Mouse (Mus musculus): ENCODE measurements at regions not wholly inside any gene's neighbourhood (a gene's known extent, or its start where the extent isn't known, plus 50 kb on each side); places are given as distances from the start of the nearest gene placed in this dataset.

DNA sequence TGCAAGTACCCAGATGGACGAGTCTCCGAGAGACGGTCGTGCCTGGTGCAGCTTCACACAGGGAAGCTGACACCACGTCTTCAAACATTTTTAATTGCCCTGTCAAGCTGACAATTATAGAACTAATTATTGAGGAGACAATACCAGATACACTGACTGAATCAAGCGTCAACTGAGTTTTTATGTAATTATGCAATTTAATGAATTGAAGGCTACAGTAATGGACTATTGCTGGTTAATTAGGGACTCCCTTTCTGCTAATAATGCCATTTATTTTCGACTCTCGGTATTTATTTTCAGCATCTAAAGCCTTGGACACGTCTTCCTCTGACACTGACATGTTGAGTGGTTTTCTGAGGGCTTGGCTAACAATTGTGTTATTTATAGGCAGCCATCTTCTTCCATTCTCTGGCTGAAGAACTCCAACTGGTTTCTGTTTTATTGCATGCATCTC lies 331.6 kb upstream of the Kdm8 start:
- H3K9ac ChIP-seq (ENCODE audit: low read depth, low read length, severe bottlenecking) = no peak overlapping the region
- H3K36me3 ChIP-seq (ENCODE audit: control insufficient read depth, insufficient read depth, low read length) = no peaks in the 10 kb centered on the region
- ATAC-seq (ENCODE audit: low FRiP score, low read depth) (no peak), DNase-seq (ENCODE audit: low spot score) (no peak)
- no peaks in the 10 kb centered on the region for H3K4me1 ChIP-seq (ENCODE audit: control insufficient read depth, insufficient read depth, low read length)
- no peaks in the 10 kb centered on the region for H3K27me3 ChIP-seq (ENCODE audit: control insufficient read depth, insufficient read depth, low read length)
- no peak overlapping the region for H3K27ac ChIP-seq (replicated peaks; ENCODE audit: low read depth, low read length)
- TF ChIP-seq POLR2A (IDR thresholded peaks at IDR 0.05; ENCODE audit: borderline replicate concordance, extremely low read depth, insufficient read depth, insufficient read length) = no peak
- H3K9me3 ChIP-seq (ENCODE audit: control insufficient read depth, low read length) = no peaks in the 10 kb centered on the region
- H3K4me3 ChIP-seq (replicated peaks; ENCODE audit: low read length) = no peak overlapping the region
- H3K4me2 ChIP-seq (replicated peaks; ENCODE audit: low read depth, low read length, severe bottlenecking) = no peak overlapping the region
- 71% methylated on average over 9 of the region's 9 CpGs for WGBS

DNA sequence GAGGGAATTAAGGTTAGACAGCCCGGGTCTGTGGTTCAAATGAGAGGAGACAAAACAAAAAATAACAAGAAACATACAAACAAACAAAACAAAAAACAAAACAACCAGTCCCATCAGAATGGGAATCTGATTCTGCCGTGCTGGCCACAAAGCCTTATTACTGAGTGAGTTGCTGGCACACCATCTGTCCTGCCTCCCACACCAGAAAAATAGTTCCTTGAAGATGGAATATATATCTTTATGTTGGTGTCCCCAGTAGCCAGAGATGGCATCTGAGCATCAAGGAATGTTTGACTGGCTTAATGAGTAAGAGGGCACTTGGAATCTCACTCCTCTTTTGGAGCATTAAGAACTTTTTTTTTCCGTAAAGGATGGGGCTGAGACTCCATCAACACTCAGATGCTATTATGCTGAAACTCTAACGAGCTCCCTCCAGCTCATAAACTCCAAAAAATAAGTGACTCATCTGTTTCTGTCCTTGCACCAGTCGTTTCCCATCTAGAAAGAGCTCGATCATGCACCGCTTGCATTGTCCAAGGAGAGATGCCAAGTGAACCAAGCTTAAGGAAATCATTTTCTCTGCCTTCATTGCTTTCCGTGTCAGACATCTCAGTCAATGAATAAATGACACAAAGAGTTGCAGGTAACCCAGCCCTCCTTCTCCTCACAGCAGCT lies 329.0 kb upstream of the Kdm8 start:
- no peak for DNase-seq (ENCODE audit: low spot score)
- H3K4me2 ChIP-seq (replicated peaks; ENCODE audit: low read depth, low read length, severe bottlenecking) = no peak overlapping the region
- H3K9ac ChIP-seq (ENCODE audit: low read depth, low read length, severe bottlenecking) = no peak overlapping the region
- no peak for ATAC-seq (ENCODE audit: low FRiP score, low read depth)
- no peak overlapping the region for H3K27ac ChIP-seq (replicated peaks; ENCODE audit: low read depth, low read length)
- TF ChIP-seq POLR2A (IDR thresholded peaks at IDR 0.05; ENCODE audit: borderline replicate concordance, extremely low read depth, insufficient read depth, insufficient read length) = no peak
- 70% methylated on average over 8 of the region's 8 CpGs for WGBS
- H3K4me3 ChIP-seq (replicated peaks; ENCODE audit: low read length) = no peak overlapping the region
- H3K9me3 ChIP-seq (ENCODE audit: control insufficient read depth, low read length) = no peaks in the 10 kb centered on the region
- no peaks in the 10 kb centered on the region for H3K36me3 ChIP-seq (ENCODE audit: control insufficient read depth, insufficient read depth, low read length)
- no peaks in the 10 kb centered on the region for H3K27me3 ChIP-seq (ENCODE audit: control insufficient read depth, insufficient read depth, low read length)
- H3K4me1 ChIP-seq (ENCODE audit: control insufficient read depth, insufficient read depth, low read length) = no peaks in the 10 kb centered on the region

DNA sequence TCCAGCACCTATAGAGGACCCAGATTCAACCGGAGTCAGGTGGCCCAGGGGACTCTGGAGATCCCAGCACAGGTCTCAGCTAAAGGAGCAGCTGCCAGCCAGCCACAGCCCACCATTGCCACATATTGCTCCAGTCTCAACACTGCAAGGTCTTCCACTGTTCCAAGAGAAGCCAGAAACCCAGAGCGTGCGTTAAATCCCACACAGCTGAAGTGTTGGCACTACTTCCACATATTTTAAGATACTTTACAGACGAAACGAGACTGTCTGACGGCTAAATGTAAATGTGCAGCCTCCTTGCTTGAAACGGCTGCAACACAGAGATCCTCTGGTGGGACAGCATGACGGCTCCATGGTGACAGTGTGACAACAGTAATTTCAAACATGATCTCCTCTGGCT lies 327.3 kb upstream of the Kdm8 start:
- no peak for TF ChIP-seq POLR2A (IDR thresholded peaks at IDR 0.05; ENCODE audit: borderline replicate concordance, extremely low read depth, insufficient read depth, insufficient read length)
- 55% methylated on average over 8 of the region's 8 CpGs for WGBS
- no peaks in the 10 kb centered on the region for H3K9me3 ChIP-seq (ENCODE audit: control insufficient read depth, low read length)
- H3K4me3 ChIP-seq (replicated peaks; ENCODE audit: low read length) = no peak overlapping the region
- no peak overlapping the region for H3K9ac ChIP-seq (ENCODE audit: low read depth, low read length, severe bottlenecking)
- no peak overlapping the region for H3K4me2 ChIP-seq (replicated peaks; ENCODE audit: low read depth, low read length, severe bottlenecking)
- H3K4me1 ChIP-seq (ENCODE audit: control insufficient read depth, insufficient read depth, low read length) = no peaks in the 10 kb centered on the region
- no peaks in the 10 kb centered on the region for H3K36me3 ChIP-seq (ENCODE audit: control insufficient read depth, insufficient read depth, low read length)
- DNase-seq (ENCODE audit: low spot score) = peak; percentile 14
- no peak for ATAC-seq (ENCODE audit: low FRiP score, low read depth)
- no peak overlapping the region for H3K27ac ChIP-seq (replicated peaks; ENCODE audit: low read depth, low read length)
- H3K27me3 ChIP-seq (ENCODE audit: control insufficient read depth, insufficient read depth, low read length) = no peaks in the 10 kb centered on the region

DNA sequence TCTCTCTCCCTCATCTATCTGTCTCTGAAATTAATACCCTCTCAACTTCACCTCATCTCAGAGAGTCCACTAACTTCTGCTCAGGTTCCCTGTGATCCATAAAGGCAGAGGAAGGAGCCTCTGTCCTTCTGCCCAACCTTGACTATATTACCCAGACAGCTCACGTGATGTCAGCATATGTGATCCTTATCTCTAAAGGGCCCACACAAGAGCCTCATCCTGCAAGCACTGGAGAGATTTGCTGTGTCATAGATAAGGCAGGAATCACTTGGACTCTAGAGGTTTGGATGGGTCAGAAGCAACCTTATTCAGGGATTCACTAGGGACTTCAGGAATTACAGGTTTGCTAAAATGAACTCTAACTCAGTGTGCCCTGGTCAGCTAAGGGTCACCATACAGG lies 315.3 kb upstream of the Kdm8 start:
- Histone ChIP-seq H3K9me3 (ENCODE audit: control insufficient read depth, low read length) (no peaks in the 10 kb centered on the region), H3K4me2 (replicated peaks; ENCODE audit: low read depth, low read length, severe bottlenecking) (no peak overlapping the region), H3K9ac (ENCODE audit: low read depth, low read length, severe bottlenecking) (no peak overlapping the region), H3K27me3 (ENCODE audit: control insufficient read depth, insufficient read depth, low read length) (no peaks in the 10 kb centered on the region), H3K4me3 (replicated peaks; ENCODE audit: low read length) (no peak overlapping the region), H3K4me1 (ENCODE audit: control insufficient read depth, insufficient read depth, low read length) (no peaks in the 10 kb centered on the region), H3K36me3 (ENCODE audit: control insufficient read depth, insufficient read depth, low read length) (no peaks in the 10 kb centered on the region), H3K27ac (replicated peaks; ENCODE audit: low read depth, low read length) (no peak overlapping the region)
- no peak for DNase-seq (ENCODE audit: low spot score)
- TF ChIP-seq POLR2A (IDR thresholded peaks at IDR 0.05; ENCODE audit: borderline replicate concordance, extremely low read depth, insufficient read depth, insufficient read length) = no peak
- 70% methylated on average over 1 of the region's 1 CpGs for WGBS
- no peak for ATAC-seq (ENCODE audit: low FRiP score, low read depth)

GRCm38 (mm10) chr7:125131968-125132367 lies 312.5 kb upstream of the Kdm8 start:
- 52% methylated on average over 1 of the region's 1 CpGs for WGBS
- H3K27me3 ChIP-seq (ENCODE audit: control insufficient read depth, insufficient read depth, low read length) = no peaks in the 10 kb centered on the region
- H3K4me1 ChIP-seq (ENCODE audit: control insufficient read depth, insufficient read depth, low read length) = no peaks in the 10 kb centered on the region
- H3K9ac ChIP-seq (ENCODE audit: low read depth, low read length, severe bottlenecking) = no peak overlapping the region
- no peaks in the 10 kb centered on the region for H3K9me3 ChIP-seq (ENCODE audit: control insufficient read depth, low read length)
- H3K27ac ChIP-seq (replicated peaks; ENCODE audit: low read depth, low read length) = no peak overlapping the region
- H3K4me2 ChIP-seq (replicated peaks; ENCODE audit: low read depth, low read length, severe bottlenecking) = no peak overlapping the region
- no peak for ATAC-seq (ENCODE audit: low FRiP score, low read depth)
- DNase-seq (ENCODE audit: low spot score) = no peak
- no peak for TF ChIP-seq POLR2A (IDR thresholded peaks at IDR 0.05; ENCODE audit: borderline replicate concordance, extremely low read depth, insufficient read depth, insufficient read length)
- no peak overlapping the region for H3K4me3 ChIP-seq (replicated peaks; ENCODE audit: low read length)
- no peaks in the 10 kb centered on the region for H3K36me3 ChIP-seq (ENCODE audit: control insufficient read depth, insufficient read depth, low read length)

Measured in limb, embryonic 14.5 days (tissue).